Mouse (Mus musculus) heart, postnatal 25 days (tissue): Measurements from ENCODE around the gene Htt. TPM values are rescaled to one million over a fixed set of nuclear protein-coding genes. Genes with fewer than 3 reads are reported as not detected.

Experiments used
- DNase-seq: peaks from one replicate; pipeline ENCODE4 v3.0.0; 2022; ENCODE audit warnings: low spot score
- intact Hi-C: fragments of 180-260 bp; cut with DNase I; formaldehyde crosslinking; loops from one replicate; pipeline ENCODE4 v1.15.1; 2025
- microRNA-seq: library from miRNA; unstranded; fragments of <30 nt; microRNA quantifications from one replicate; pipeline ENCODE4 v1.2.0, GENCODE M21; 2022
- total RNA-seq, 2 experiments: library from RNA; stranded (reverse); gene quantifications; 2 replicates each; pipeline ENCODE4 v1.2.3; 2021

The Htt gene
- total RNA-seq, 2 experiments from 2014 or later: 12.7 to 12.9 TPM

DNA sequence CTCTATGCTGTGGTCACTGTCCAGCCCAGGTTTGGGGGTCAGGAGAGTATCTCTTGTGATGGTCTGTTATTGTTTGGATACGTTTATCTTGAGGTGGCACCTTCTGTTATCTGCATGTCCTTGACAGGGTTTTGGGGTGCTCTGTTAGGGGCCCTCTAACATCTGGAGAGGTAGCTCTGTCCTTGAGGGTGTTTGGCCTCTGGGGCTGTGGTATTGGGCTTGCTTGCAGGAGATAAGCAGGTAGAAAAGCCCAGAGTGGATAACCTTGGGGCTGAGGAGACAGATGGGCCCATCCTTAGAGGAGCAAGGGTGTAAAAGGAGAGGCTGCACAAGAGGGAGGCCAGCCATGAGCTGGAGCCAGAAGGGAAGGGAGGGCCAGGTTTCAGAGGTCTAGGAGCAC, 198.5 kb downstream of the Htt start:
- no peak for DNase-seq
- intact Hi-C loops: no loop called here

Small RNA genes lying within 50 kb of the gene (microRNA-seq; reads per million reads assigned to microRNA genes)
- gene Mir467g: not detected

Other genes with a start within 250 kb of the Htt start
- gene Tnip2, start 247.7 kb upstream of the Htt start, total RNA-seq: 1 to 10 TPM; 6.3 to 7.2 TPM
- gene Sh3bp2, start 235.9 kb upstream of the Htt start, total RNA-seq: 1 to 10 TPM; 1.7 to 3.3 TPM
- gene Add1, start 188.1 kb upstream of the Htt start, total RNA-seq: 100 to 1,000 TPM; 125 to 136 TPM
- gene Mfsd10, start 124.5 kb upstream of the Htt start, total RNA-seq: 10 to 100 TPM in 1 of 2 experiments, 1 to 10 TPM in 1; 9.5 to 15.6 TPM
- gene Nop14, start 101.6 kb upstream of the Htt start, total RNA-seq: 1 to 10 TPM; 9.1 to 9.3 TPM
- gene Grk4, start 101.4 kb upstream of the Htt start, total RNA-seq: under 1 TPM; 0.55 to 0.67 TPM
- gene Msantd1, start 146.3 kb downstream of the Htt start, total RNA-seq: under 1 TPM; 0.52 to 0.61 TPM
- 10 to 100 TPM; 16.0 to 16.2 TPM for gene Rgs12, start 187.7 kb downstream of the Htt start, total RNA-seq